ENCODE assay signal across 8 mouse cellular contexts in genomic region chr14:22114651-22115351, GRCm38 (mm10).
A peak's percentile ranks its signal among the peaks of the same experiment; 100 is the strongest.
DNase-seq lines count a peak whose midpoint lies in the region; ATAC-seq and TF ChIP-seq lines count a peak whose summit lies in the region.

No protein-coding gene starts in this region.

- no peak overlapping the region for H3K4me2 ChIP-seq in kidney, embryonic 16.5 days (replicated peaks; ENCODE audit: low read depth, low read length)
- peak overlapping the region; percentile 14 for H3K4me2 ChIP-seq in embryonic facial prominence, embryonic 12.5 days (replicated peaks)
- no peak overlapping the region for H3K4me2 ChIP-seq in hindbrain, postnatal 0 days (ENCODE audit: low read depth, low read length)

- no peak for TF ChIP-seq CTCF in hindbrain, postnatal 0 days (IDR thresholded peaks at IDR 0.05; ENCODE audit: low read depth)

- ATAC-seq in kidney, embryonic 16.5 days (ENCODE audit: low FRiP score, low TSS enrichment), result peak; percentile 78
- peak; percentile 35; the same call in 1 of the 2 replicates for ATAC-seq in embryonic facial prominence, embryonic 12.5 days (ENCODE audit: insufficient number of reproducible peaks, insufficient read depth, low FRiP score, low TSS enrichment)
- ATAC-seq in hindbrain, postnatal 0 days, result no peak

- no peak overlapping the region for H3K4me3 ChIP-seq in kidney, embryonic 16.5 days (ENCODE audit: low read length)
- no peak overlapping the region for H3K4me3 ChIP-seq in embryonic facial prominence, embryonic 12.5 days
- H3K4me3 ChIP-seq in hindbrain, postnatal 0 days (ENCODE audit: low read length), result no peak overlapping the region

- intact Hi-C loops in heart, postnatal 25 days (cut with DNase I), result no loop called here

- DNase-seq in kidney, adult 18-20 months, result no peak
- DNase-seq in hindbrain, postnatal 0 days (ENCODE audit: low spot score), result peak; percentile 9
- DNase-seq in ovary, adult 18-20 months (ENCODE audit: low spot score), result peak; percentile 21
- DNase-seq in right cerebral cortex, postnatal 14 days, result no peak
- no peak for DNase-seq in frontal cortex, postnatal 10 days (ENCODE audit: low spot score in 2 of 2)
- DNase-seq in heart, postnatal 25 days (ENCODE audit: low spot score), result no peak

- no peak overlapping the region for H3K9ac ChIP-seq in kidney, embryonic 16.5 days (replicated peaks; ENCODE audit: low read length)
- no peak overlapping the region for H3K9ac ChIP-seq in embryonic facial prominence, embryonic 12.5 days
- H3K9ac ChIP-seq in hindbrain, postnatal 0 days (replicated peaks; ENCODE audit: low read length), result no peak overlapping the region

- no peaks in the 10 kb centered on the region for H3K36me3 ChIP-seq in kidney, embryonic 16.5 days (ENCODE audit: insufficient read depth, low read length)
- no peaks in the 10 kb centered on the region for H3K36me3 ChIP-seq in embryonic facial prominence, embryonic 12.5 days
- H3K36me3 ChIP-seq in hindbrain, postnatal 0 days (ENCODE audit: insufficient read depth, low read length), result no peaks in the 10 kb centered on the region

- peaks cover 9% of the 10 kb centered on the region; the same call in 1 of the 2 replicates for H3K27me3 ChIP-seq in kidney, embryonic 16.5 days (ENCODE audit: insufficient read depth, low read length)
- H3K27me3 ChIP-seq in embryonic facial prominence, embryonic 12.5 days, result no peaks in the 10 kb centered on the region
- H3K27me3 ChIP-seq in hindbrain, postnatal 0 days (ENCODE audit: insufficient read depth, low read length), result peaks cover 6% of the 10 kb centered on the region; the same call in 1 of the 2 replicates

- no peak overlapping the region for H3K27ac ChIP-seq in kidney, embryonic 16.5 days (ENCODE audit: low read length)
- no peak overlapping the region for H3K27ac ChIP-seq in embryonic facial prominence, embryonic 12.5 days
- H3K27ac ChIP-seq in hindbrain, postnatal 0 days, result no peak overlapping the region

- 25% methylated on average over 18 of the region's 18 CpGs for WGBS in kidney, embryonic 16.5 days
- WGBS in embryonic facial prominence, embryonic 12.5 days, result 13% methylated on average over 18 of the region's 18 CpGs
- 28% methylated on average over 18 of the region's 18 CpGs for WGBS in hindbrain, postnatal 0 days

- H3K9me3 ChIP-seq in kidney, embryonic 16.5 days (ENCODE audit: low read length), result no peaks in the 10 kb centered on the region
- H3K9me3 ChIP-seq in embryonic facial prominence, embryonic 12.5 days, result no peaks in the 10 kb centered on the region
- no peaks in the 10 kb centered on the region for H3K9me3 ChIP-seq in hindbrain, postnatal 0 days (ENCODE audit: low read length)

- H3K4me1 ChIP-seq in kidney, embryonic 16.5 days (ENCODE audit: insufficient read depth, low read length), result peaks cover 19% of the 10 kb centered on the region
- peaks cover 36% of the 10 kb centered on the region for H3K4me1 ChIP-seq in embryonic facial prominence, embryonic 12.5 days
- H3K4me1 ChIP-seq in hindbrain, postnatal 0 days (ENCODE audit: insufficient read depth, low read length), result no peaks in the 10 kb centered on the region

Comparison
In these comparisons a context has a peak if more than half of its experiments do, and no peak if none do; other contexts are left out.
1. DNase-seq: peak in hindbrain, postnatal 0 days (single experiment) and ovary, adult 18-20 months (single experiment); none in kidney, adult 18-20 months (single experiment), right cerebral cortex, postnatal 14 days (single experiment), frontal cortex, postnatal 10 days (0 of 2) and heart, postnatal 25 days (single experiment).